Mouse (Mus musculus) bone marrow, adult 2 months (tissue): ENCODE results near the gene Chid1.

Experiments
- CTCF ChIP-seq: fragments of 200-500 bp; IDR thresholded peaks from 2 replicates; pipeline ENCODE4 v1.5.1; 2011; ENCODE audit warnings: low read length, control low read depth; ENCODE audit not compliant: control insufficient read depth, insufficient read depth
- POLR2A ChIP-seq: fragments of 200-500 bp; IDR thresholded peaks from 2 replicates; pipeline ENCODE4 v1.6.1; 2011; ENCODE audit warnings: low read depth, mild to moderate bottlenecking, control low read depth, low read length, borderline replicate concordance; ENCODE audit not compliant: control insufficient read depth

DNA sequence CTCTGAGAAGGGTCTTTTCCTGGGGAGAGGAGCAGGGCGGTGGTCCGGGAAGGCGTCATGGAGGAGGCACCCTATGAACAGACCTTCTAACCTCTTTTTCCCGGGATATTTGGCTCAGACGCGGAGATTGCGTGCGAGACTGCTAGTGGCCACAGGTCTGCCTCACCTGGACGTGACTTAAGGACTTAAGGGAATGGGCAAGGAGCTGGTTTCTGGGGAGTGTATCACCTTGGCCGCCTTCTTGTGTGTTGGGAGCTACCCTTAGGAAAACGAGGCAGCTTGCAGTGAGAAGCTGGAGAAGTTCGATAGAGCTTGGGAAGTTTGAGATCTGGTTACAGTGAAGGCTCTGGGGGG lies 63.9 kb downstream of the Chid1 start:
- TF ChIP-seq CTCF (no peak), POLR2A (no peak)
